Mouse (Mus musculus) liver, postnatal 0 days (tissue): ENCODE measurements around the gene Naa20. TPM values are rescaled to one million over a fixed set of nuclear protein-coding genes. Genes with fewer than 3 reads are reported as not detected.

Experiments
- ATAC-seq: fragments of 200-750 bp; cut with Nextera tagmentation; 2 replicates; pipeline ENCODE4 v1.8.0; 2017; ENCODE audit warnings: mild to moderate bottlenecking, moderate library complexity
- DNase-seq: peaks from one replicate; pipeline ENCODE4 v3.0.0-alpha.2; 2016
- H3K27ac ChIP-seq: fragments of 300-500 bp; sonication (generic); 2 replicates; pipeline ENCODE4 v1.5.1; 2014; ENCODE audit warnings: antibody characterized with exemption, moderate library complexity, mild to moderate bottlenecking, low read depth
- H3K27me3 ChIP-seq: fragments of 300-500 bp; sonication (generic); 2 replicates; pipeline ENCODE4 v1.6.1; 2014; ENCODE audit warnings: low read length, control low read depth, mixed read lengths; ENCODE audit not compliant: insufficient read depth
- H3K36me3 ChIP-seq: fragments of 300-500 bp; sonication (generic); replicated peaks from 2 replicates; pipeline ENCODE4 v1.6.1; 2014; ENCODE audit warnings: mild to moderate bottlenecking, control low read depth, low read length, moderate library complexity, mixed read lengths; ENCODE audit not compliant: insufficient read depth
- H3K4me1 ChIP-seq: fragments of 300-500 bp; sonication (generic); 2 replicates; pipeline ENCODE4 v1.6.1; 2014; ENCODE audit warnings: antibody characterized with exemption, mild to moderate bottlenecking, control low read depth; ENCODE audit not compliant: insufficient read depth
- H3K4me2 ChIP-seq: fragments of 300-500 bp; sonication (generic); 2 replicates; pipeline ENCODE4 v1.6.1; 2014; ENCODE audit warnings: low read depth, mild to moderate bottlenecking, low read length, moderate library complexity, mixed read lengths
- H3K4me3 ChIP-seq: fragments of 300-500 bp; sonication (generic); 2 replicates; pipeline ENCODE4 v1.5.1; 2014; ENCODE audit warnings: low read depth, low read length
- H3K9ac ChIP-seq: fragments of 300-500 bp; sonication (generic); replicated peaks from 2 replicates; pipeline ENCODE4 v1.6.1; 2014; ENCODE audit warnings: mild to moderate bottlenecking, moderate library complexity
- H3K9me3 ChIP-seq: fragments of 300-500 bp; sonication (generic); 2 replicates; pipeline ENCODE4 v1.6.1; 2016; ENCODE audit warnings: mild to moderate bottlenecking, control low read depth, low read length, mixed read lengths
- CTCF ChIP-seq: sonication (generic); IDR thresholded peaks from 2 replicates; pipeline ENCODE4 v1.5.1; 2016; ENCODE audit warnings: antibody characterized with exemption, low read depth
- EP300 ChIP-seq: IDR thresholded peaks from 2 replicates; pipeline ENCODE4 v1.6.1; 2016; ENCODE audit warnings: antibody characterized with exemption, low read depth, mild to moderate bottlenecking
- WGBS: fragments of 180-500 bp; shearing (Covaris S2); extraction: QIAGEN DNeasy Blood & Tissue Kit; methylation state at CpG from one replicate; pipeline ENCODE4 v1.1.7; 2014; ENCODE audit not compliant: insufficient replicate concordance; 5-methylcytosine and 5-hydroxymethylcytosine counted together
- polyA plus RNA-seq: library from polyadenylated mRNA; unstranded; fragments of >200 nt; fragmentation: Nextera tagmentation; extraction: Ambion mirVana; gene quantifications from 2 replicates; pipeline ENCODE4 v1.2.1, GENCODE M21; 2015

The Naa20 gene
- polyA plus RNA-seq, 1 experiment from 2014 or later, result 60.0 TPM

DNA sequence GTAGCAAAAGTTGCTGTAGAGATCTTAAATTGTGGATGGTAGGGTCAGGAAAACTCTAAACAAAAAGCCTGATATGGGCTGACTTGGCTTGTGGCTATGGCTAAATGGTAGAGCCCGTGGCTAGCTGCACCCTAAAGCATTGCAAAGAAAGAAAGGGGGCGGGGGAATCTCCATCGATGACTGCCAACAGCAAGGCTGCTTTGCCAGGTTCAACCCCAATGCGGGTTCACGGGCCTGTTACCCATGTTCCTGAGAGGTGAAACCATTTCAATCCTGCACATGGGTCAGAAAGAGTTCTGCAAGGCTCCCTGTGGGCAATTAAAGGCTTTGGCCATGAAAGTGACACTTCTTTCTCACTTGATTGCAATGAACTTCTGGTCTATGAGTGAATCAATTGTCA, 20.0 kb upstream of the Naa20 start:
- TF ChIP-seq CTCF (no peak), EP300 (no peak)
- Histone ChIP-seq H3K9me3 (no peaks in the 10 kb centered on the region), H3K27me3 (no peaks in the 10 kb centered on the region), H3K4me3 (no peak overlapping the region), H3K4me1 (no peaks in the 10 kb centered on the region), H3K27ac (no peak overlapping the region), H3K4me2 (no peak overlapping the region), H3K9ac (no peak overlapping the region), H3K36me3 (peaks cover 36% of the 10 kb centered on the region)
- ATAC-seq, result no peak
- 71% methylated on average over 5 of the region's 5 CpGs for WGBS
- DNase-seq, result no peak

DNA sequence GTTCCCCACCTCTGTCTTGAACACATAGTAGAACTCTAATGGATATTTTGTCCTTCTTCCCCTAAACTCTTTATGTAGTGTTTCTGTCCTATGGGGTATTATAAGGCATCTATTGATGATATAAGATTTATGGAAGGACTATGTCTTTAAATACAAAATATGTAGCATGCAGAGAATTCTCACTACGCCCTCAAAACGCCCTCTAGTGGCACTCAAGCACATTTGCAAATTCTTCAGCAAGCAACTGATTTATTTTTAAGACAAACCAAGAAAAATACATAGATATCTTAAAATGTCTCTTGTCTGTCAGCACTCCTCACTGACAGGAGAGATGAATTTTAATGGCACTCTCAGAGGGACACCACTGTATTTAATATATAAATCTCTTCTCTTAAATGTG, 19.5 kb upstream of the Naa20 start:
- no peak for DNase-seq
- 15% methylated on average over 2 of the region's 2 CpGs for WGBS

DNA sequence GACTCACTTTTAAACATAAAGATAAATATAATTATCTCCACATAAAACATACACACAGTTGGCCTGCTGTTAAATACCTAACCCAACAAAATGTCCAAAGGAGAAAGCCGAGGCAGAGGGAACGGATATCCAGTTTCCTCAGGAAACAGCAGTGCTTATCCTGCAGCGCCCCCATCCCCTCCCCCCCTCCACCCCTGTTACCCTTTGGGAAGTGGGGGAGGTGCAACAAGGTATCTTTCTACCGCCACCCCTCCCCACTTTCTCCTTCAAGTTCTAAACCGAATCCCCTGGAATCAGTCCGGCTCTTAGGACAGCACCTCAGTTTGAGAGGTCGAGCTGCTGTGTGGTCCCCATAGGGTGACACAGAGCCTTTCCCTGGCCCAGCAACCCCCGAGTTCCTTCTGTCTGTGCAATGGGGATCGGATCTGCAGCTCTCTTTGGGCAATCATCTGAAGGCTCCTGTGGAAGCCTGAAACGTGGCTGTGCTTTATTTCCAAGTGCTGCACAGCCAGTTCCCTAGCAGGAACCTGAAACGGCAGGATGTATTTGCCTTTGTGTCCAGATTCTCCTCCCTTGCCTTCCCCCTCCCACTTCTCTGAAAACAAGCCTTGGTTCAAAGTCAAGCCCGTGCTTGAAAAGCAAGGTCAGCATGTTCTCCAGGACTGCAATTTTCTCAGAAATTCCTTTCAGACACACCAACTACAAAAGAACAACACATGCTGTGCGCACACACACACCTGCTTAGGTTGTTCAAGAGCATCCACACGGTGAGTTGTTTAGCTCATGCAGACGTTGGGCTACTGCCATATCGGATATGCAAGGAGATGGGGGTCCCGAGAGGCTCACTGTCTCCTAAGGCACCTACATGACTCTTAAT, 17.6 kb upstream of the Naa20 start:
- no peak overlapping the region for H3K9ac ChIP-seq
- H3K4me2 ChIP-seq, result no peak overlapping the region
- peaks cover 22% of the 10 kb centered on the region for H3K36me3 ChIP-seq
- TF ChIP-seq EP300 (no peak), CTCF (no peak)
- peak; percentile 25; the same call in 1 of the 2 replicates for ATAC-seq
- no peaks in the 10 kb centered on the region for H3K9me3 ChIP-seq
- H3K4me1 ChIP-seq, result peaks cover 7% of the 10 kb centered on the region; the same call in 1 of the 2 replicates
- peak overlapping the region; percentile 55 for H3K27ac ChIP-seq
- no peak overlapping the region for H3K4me3 ChIP-seq
- WGBS, result 35% methylated on average over 17 of the region's 17 CpGs
- no peak for DNase-seq
- no peaks in the 10 kb centered on the region for H3K27me3 ChIP-seq

More for the DNA sequence above, 19.5 kb upstream of the Naa20 start:
- no peak for ATAC-seq
- Histone ChIP-seq H3K27ac (no peak overlapping the region), H3K4me3 (no peak overlapping the region), H3K4me1 (no peaks in the 10 kb centered on the region), H3K9me3 (no peaks in the 10 kb centered on the region), H3K4me2 (no peak overlapping the region), H3K9ac (no peak overlapping the region), H3K36me3 (peaks cover 33% of the 10 kb centered on the region), H3K27me3 (no peaks in the 10 kb centered on the region)
- no peak for TF ChIP-seq EP300
- peak; percentile 59 for TF ChIP-seq CTCF

DNA sequence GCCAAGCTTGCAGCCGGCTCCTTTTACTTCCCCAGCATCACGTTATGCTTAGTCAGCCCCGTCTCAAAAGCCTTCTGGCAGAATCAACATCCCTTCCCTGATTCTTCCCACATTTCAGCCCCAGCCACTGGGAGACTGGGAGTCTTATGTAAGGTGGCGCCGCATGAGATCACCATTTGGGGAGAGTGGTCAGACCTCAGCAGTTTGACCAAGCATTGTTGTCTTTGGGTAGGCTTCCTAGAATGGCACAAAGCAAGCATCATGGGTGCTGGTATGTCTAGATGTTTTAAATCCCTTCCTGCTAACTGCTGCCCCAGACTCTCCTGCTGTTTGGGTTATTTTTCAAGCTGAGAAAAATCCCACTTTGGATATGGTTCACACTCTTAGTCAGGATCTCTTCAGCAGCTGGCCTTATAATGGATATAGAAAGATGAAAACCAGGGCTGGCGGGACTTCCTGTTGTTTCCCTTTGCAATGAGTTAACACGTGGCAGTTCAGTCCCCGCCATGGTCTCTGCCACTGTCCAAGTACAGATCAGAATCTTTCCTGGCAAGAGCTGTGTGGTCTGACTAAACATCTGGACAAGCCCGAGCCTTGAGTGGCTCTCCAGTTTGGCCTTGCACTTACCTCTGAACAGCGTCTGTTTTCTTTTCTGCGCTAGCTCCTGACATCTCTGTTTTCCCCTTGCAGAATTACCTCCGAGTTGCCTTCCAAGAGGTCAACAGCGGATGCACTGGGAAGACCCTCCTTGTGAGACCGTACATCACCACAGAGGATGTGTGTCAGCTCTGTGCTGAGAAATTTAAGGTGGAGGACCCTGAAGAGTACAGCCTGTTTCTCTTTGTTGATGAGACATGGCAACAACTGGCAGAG, 16.8 kb upstream of the Naa20 start:
- Histone ChIP-seq H3K36me3 (peaks cover 21% of the 10 kb centered on the region), H3K9ac (no peak overlapping the region), H3K27me3 (no peaks in the 10 kb centered on the region), H3K4me3 (no peak overlapping the region), H3K27ac (peak overlapping the region; percentile 55; the same call in 1 of the 2 replicates), H3K4me2 (no peak overlapping the region), H3K4me1 (peaks cover 7% of the 10 kb centered on the region; the same call in 1 of the 2 replicates), H3K9me3 (no peaks in the 10 kb centered on the region)
- DNase-seq (no peak), ATAC-seq (no peak)
- TF ChIP-seq EP300 (no peak), CTCF (no peak)
- WGBS, result 65% methylated on average over 14 of the region's 14 CpGs

DNA sequence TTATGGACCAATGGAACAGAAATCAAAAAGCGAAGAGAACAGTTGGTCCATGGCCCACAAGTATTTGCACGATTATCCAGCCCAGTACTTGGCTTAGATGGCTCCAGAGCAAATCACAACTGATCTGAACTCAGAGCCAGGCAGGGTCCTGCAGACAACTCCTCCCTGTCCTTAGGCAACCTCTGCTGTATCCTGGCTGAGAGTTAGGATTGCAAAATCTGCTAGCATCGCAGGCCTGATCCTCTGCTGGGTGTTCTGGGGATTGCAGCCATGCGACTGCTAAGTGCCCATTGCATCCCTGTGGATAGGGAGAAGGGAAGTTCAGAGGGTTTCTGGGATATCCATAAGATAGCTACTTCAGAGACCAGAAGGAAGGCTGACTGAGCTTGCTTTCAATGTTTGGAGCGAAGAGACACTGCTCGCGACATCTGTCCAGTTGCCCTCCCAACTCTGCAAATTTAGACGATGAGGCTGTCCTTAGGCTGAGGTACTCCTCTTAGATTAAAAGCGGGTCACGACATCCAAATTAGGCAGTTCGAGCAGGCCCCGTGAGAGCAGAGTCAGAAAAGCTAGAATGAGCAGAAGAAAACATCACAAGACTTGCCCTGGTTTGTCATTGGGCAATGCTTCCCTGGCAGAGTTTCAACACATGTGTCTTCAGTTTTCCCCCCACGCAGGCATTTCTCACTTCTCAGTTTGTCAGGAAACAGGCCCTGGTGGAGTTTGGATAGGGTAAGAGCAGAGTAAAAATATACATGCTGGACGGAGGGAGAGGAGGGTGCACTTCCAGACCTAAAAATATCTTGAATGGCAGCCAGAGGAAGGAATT, 13.7 kb upstream of the Naa20 start:
- peak overlapping the region; percentile 11; the same call in 1 of the 2 replicates for H3K4me2 ChIP-seq
- no peaks in the 10 kb centered on the region for H3K27me3 ChIP-seq
- peak overlapping the region; percentile 67 for H3K27ac ChIP-seq
- peaks cover 13% of the 10 kb centered on the region for H3K36me3 ChIP-seq
- ATAC-seq (peak; percentile 72), DNase-seq (peak; percentile 59)
- 44% methylated on average over 14 of the region's 14 CpGs for WGBS
- H3K9me3 ChIP-seq, result no peaks in the 10 kb centered on the region
- H3K4me1 ChIP-seq, result peaks cover 7% of the 10 kb centered on the region; the same call in 1 of the 2 replicates
- no peak for TF ChIP-seq EP300
- peak; percentile 65 for TF ChIP-seq CTCF
- no peak overlapping the region for H3K9ac ChIP-seq
- H3K4me3 ChIP-seq, result no peak overlapping the region
